Mouse (Mus musculus) E14TG2a.4 (cell line): ENCODE data around the gene Scaf1.

Experiments
- CTCF ChIP-seq: conservative IDR thresholded peaks from 2 replicates; pipeline ENCODE4 v1.5.1; 2014; ENCODE audit warnings: low read length
- NANOG ChIP-seq: IDR thresholded peaks from 2 replicates; pipeline ENCODE4 v1.6.1; 2014; ENCODE audit warnings: borderline replicate concordance, low read length, mixed read lengths
- POU5F1 ChIP-seq: IDR thresholded peaks from 2 replicates; pipeline ENCODE4 v1.6.1; 2014; ENCODE audit warnings: low read length, borderline replicate concordance

DNA sequence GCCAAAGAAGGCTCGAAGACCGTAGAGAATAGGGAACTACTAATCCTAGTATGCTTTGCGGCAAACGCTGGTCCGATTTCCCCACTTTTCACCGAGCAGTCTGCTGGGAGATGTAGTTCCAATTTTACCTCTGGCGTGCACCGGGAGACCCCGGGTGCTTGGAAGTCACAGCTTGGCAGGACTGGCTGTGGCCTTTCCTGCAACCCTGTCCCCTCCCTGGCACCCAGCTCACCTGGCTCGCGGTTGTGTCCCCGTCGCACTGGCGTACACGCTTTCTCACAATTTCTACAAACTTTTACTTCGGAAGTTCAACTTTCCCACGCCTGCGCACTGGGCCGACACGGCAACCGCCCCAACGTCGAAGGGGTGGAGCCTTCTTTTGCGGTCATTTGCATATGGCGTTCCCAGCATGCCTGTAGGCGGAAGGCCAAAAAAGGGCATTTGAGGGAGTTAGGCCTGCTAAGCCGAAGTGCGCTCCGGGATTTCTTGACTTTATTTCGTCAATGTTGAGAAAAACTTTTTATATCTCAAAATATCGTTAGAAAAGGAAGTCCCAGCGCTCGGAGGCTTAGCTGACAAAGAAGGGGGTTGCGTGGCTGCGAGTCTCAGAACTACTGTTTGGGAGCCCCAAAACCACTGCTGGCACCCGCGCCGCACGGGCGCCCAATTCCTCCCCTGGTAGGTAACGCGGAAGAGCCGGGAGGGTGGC is 18.8 kb downstream of the Scaf1 start, which contains the start of gene Irf3:
- TF ChIP-seq CTCF (no peak), NANOG (no peak), POU5F1 (no peak)
